Mouse (Mus musculus): Measurements from ENCODE around the gene Lix1l. TPM values are rescaled to one million over a fixed set of nuclear protein-coding genes. Genes with fewer than 3 reads are reported as not detected.
"Not testable (repeated sequence)": the region's sequence is repeated elsewhere in the genome, so short reads cannot be mapped to it uniquely, and the experiment has no call there.

Lix1l gene
- total and polyA plus RNA-seq, 2 experiments: 3.1 to 3.3 TPM

GRCm38 (mm10) chr3:96647365-96647764, 46.4 kb downstream of the Lix1l start:
- no peak overlapping the region for H3K9ac ChIP-seq (ENCODE audit: low read depth, low read length)
- no peak for TF ChIP-seq CTCF (IDR thresholded peaks at IDR 0.05; ENCODE audit: low read depth, low read length)
- TF ChIP-seq POLR2A (IDR thresholded peaks at IDR 0.05; ENCODE audit: extremely low read depth, insufficient read depth, low read length): no peak
- 32% methylated on average over 3 of the region's 3 CpGs for WGBS
- H3K27ac ChIP-seq (replicated peaks; ENCODE audit: insufficient read depth, low read depth, low read length): peak overlapping the region; percentile 82
- H3K4me1 ChIP-seq (ENCODE audit: control insufficient read depth, insufficient read depth, low read length): peaks cover 16% of the 10 kb centered on the region
- no peaks in the 10 kb centered on the region; the same call in 1 of the 2 replicates for H3K79me2 ChIP-seq (ENCODE audit: control insufficient read depth, insufficient read depth, low read length)
- H3K4me3 ChIP-seq (ENCODE audit: insufficient read depth, low read depth, low read length): no peak overlapping the region
- peak; percentile 82 for DNase-seq (ENCODE audit: extremely low read depth, low read depth, low spot score)
- no peaks in the 10 kb centered on the region for H3K27me3 ChIP-seq (ENCODE audit: control insufficient read depth, insufficient read depth, low read length)
- peaks cover 9% of the 10 kb centered on the region; the same call in 1 of the 2 replicates for H3K36me3 ChIP-seq (ENCODE audit: control insufficient read depth, insufficient read depth, low read length)

- no peak for DNase-seq (ENCODE audit: extremely low read depth, low read depth, low spot score)
- WGBS: 72% methylated on average over 2 of the region's 2 CpGs
- Histone ChIP-seq H3K27me3 (ENCODE audit: control insufficient read depth, insufficient read depth, low read length) (no peaks in the 10 kb centered on the region), H3K36me3 (ENCODE audit: control insufficient read depth, insufficient read depth, low read length) (no peaks in the 10 kb centered on the region; the same call in 1 of the 2 replicates), H3K9ac (ENCODE audit: low read depth, low read length) (no peak overlapping the region), H3K4me3 (ENCODE audit: insufficient read depth, low read depth, low read length) (no peak overlapping the region), H3K79me2 (ENCODE audit: control insufficient read depth, insufficient read depth, low read length) (no peaks in the 10 kb centered on the region), H3K27ac (replicated peaks; ENCODE audit: insufficient read depth, low read depth, low read length) (no peak overlapping the region), H3K4me1 (ENCODE audit: control insufficient read depth, insufficient read depth, low read length) (peaks cover 2% of the 10 kb centered on the region)
- TF ChIP-seq POLR2A (IDR thresholded peaks at IDR 0.05; ENCODE audit: extremely low read depth, insufficient read depth, low read length) (no peak), CTCF (IDR thresholded peaks at IDR 0.05; ENCODE audit: low read depth, low read length) (no peak)
Measured at GRCm38 (mm10) chr3:96660901-96661300, 60.0 kb downstream of the Lix1l start.

- TF ChIP-seq CTCF (IDR thresholded peaks at IDR 0.05; ENCODE audit: low read depth, low read length) (no peak), POLR2A (IDR thresholded peaks at IDR 0.05; ENCODE audit: extremely low read depth, insufficient read depth, low read length) (no peak)
- 67% methylated on average over 8 of the region's 8 CpGs for WGBS
- no peaks in the 10 kb centered on the region for H3K36me3 ChIP-seq (ENCODE audit: control insufficient read depth, insufficient read depth, low read length)
- no peak overlapping the region for H3K9ac ChIP-seq (ENCODE audit: low read depth, low read length)
- peaks cover 2% of the 10 kb centered on the region for H3K4me1 ChIP-seq (ENCODE audit: control insufficient read depth, insufficient read depth, low read length)
- no peak for DNase-seq (ENCODE audit: extremely low read depth, low read depth, low spot score)
- H3K79me2 ChIP-seq (ENCODE audit: control insufficient read depth, insufficient read depth, low read length): no peaks in the 10 kb centered on the region
- no peak overlapping the region for H3K27ac ChIP-seq (replicated peaks; ENCODE audit: insufficient read depth, low read depth, low read length)
- H3K4me3 ChIP-seq (ENCODE audit: insufficient read depth, low read depth, low read length): no peak overlapping the region
- H3K27me3 ChIP-seq (ENCODE audit: control insufficient read depth, insufficient read depth, low read length): no peaks in the 10 kb centered on the region
Measured at GRCm38 (mm10) chr3:96662731-96663316, 61.9 kb downstream of the Lix1l start.

DNA sequence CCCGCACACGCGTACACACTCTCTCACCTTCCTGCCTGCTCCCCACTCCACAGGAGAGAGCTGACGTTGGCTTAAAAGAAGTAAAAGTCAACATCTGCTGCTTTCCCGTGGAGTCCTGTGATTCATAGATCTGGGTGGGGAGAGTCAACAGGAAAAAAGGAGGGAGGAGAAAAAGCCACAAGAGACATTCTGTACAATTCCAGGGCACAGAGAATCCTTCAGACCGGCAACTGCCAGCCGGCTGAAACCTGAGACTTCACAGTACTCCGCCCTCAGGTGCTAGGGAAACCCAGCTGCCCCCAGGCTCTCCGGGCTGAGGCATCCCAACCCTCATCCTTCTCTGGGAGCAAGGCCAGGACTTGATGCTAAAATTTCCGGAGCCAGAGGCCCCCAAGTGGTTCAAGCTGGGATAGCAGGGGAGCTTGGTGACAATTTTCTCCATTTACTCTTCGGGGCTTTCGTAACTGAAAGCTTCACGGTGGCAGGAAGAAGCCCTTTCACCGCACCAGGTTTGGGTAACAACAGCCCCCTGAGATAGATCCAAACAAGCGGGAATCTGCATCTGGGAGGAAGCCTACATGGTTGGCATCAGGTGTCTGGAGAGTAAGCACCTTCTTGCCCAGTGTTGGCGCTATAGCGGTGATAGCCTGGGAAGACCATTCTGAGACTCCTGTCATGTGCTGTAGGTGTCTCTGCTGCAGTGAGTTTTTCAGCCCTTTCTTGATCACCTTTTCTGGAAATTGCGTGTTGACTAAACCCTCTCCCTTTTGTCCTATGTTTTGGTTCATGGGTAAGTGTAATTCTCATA, 62.7 kb downstream of the Lix1l start:
- no peaks in the 10 kb centered on the region for H3K36me3 ChIP-seq (ENCODE audit: control insufficient read depth, insufficient read depth, low read length)
- H3K27ac ChIP-seq (replicated peaks; ENCODE audit: insufficient read depth, low read depth, low read length): no peak overlapping the region
- no peaks in the 10 kb centered on the region for H3K27me3 ChIP-seq (ENCODE audit: control insufficient read depth, insufficient read depth, low read length)
- H3K9ac ChIP-seq (ENCODE audit: low read depth, low read length): peak overlapping the region; percentile 55; the same call in 1 of the 2 replicates
- H3K4me1 ChIP-seq (ENCODE audit: control insufficient read depth, insufficient read depth, low read length): peaks cover 2% of the 10 kb centered on the region
- no peak overlapping the region for H3K4me3 ChIP-seq (ENCODE audit: insufficient read depth, low read depth, low read length)
- TF ChIP-seq POLR2A (IDR thresholded peaks at IDR 0.05; ENCODE audit: extremely low read depth, insufficient read depth, low read length) (no peak), CTCF (IDR thresholded peaks at IDR 0.05; ENCODE audit: low read depth, low read length) (peak; percentile 73)
- H3K79me2 ChIP-seq (ENCODE audit: control insufficient read depth, insufficient read depth, low read length): no peaks in the 10 kb centered on the region
- DNase-seq (ENCODE audit: extremely low read depth, low read depth, low spot score): peak; percentile 49
- 11% methylated on average over 18 of the region's 18 CpGs for WGBS

GRCm38 (mm10) chr3:96665732-96666363, 64.9 kb downstream of the Lix1l start:
- DNase-seq (ENCODE audit: extremely low read depth, low read depth, low spot score); H3K36me3 ChIP-seq (ENCODE audit: control insufficient read depth, insufficient read depth, low read length); H3K27me3 ChIP-seq (ENCODE audit: control insufficient read depth, insufficient read depth, low read length); H3K27ac ChIP-seq (replicated peaks; ENCODE audit: insufficient read depth, low read depth, low read length); H3K4me3 ChIP-seq (ENCODE audit: insufficient read depth, low read depth, low read length); H3K4me1 ChIP-seq (ENCODE audit: control insufficient read depth, insufficient read depth, low read length); H3K9ac ChIP-seq (ENCODE audit: low read depth, low read length); H3K79me2 ChIP-seq (ENCODE audit: control insufficient read depth, insufficient read depth, low read length): not testable (repeated sequence)
- 87% methylated on average over 7 of the region's 7 CpGs for WGBS

Measured in liver, adult 2 months (tissue).